Mouse (Mus musculus) intestine, embryonic 16.5 days (tissue): ENCODE data around the gene Fgf11. TPM values are rescaled to one million over a fixed set of nuclear protein-coding genes. Genes with fewer than 3 reads are reported as not detected.
A peak's percentile ranks its signal among the peaks of the same experiment; 100 is the strongest.

Experiments used
- ATAC-seq: fragments of 200-750 bp; cut with Nextera tagmentation; 2 replicates; pipeline ENCODE4 v1.8.0; 2017; ENCODE audit warnings: moderate TSS enrichment, moderate library complexity
- H3K27ac ChIP-seq: fragments of 300-500 bp; sonication (generic); 2 replicates; pipeline ENCODE4 v1.5.1; 2014; ENCODE audit warnings: mild to moderate bottlenecking, low read length
- H3K27me3 ChIP-seq: fragments of 300-500 bp; sonication (generic); replicated peaks from 2 replicates; pipeline ENCODE4 v1.6.1; 2014; ENCODE audit warnings: low read length, control low read depth, mixed read lengths; ENCODE audit not compliant: control insufficient read depth, insufficient read depth
- H3K36me3 ChIP-seq: fragments of 300-500 bp; sonication (generic); 2 replicates; pipeline ENCODE4 v1.6.1; 2014; ENCODE audit warnings: low read length, control low read depth; ENCODE audit not compliant: control insufficient read depth, insufficient read depth
- H3K4me1 ChIP-seq: fragments of 300-500 bp; sonication (generic); 2 replicates; pipeline ENCODE4 v1.6.1; 2014; ENCODE audit warnings: low read length, control low read depth, mixed read lengths; ENCODE audit not compliant: control insufficient read depth, insufficient read depth
- H3K4me2 ChIP-seq: fragments of 300-500 bp; sonication (generic); 2 replicates; pipeline ENCODE4 v1.6.1; 2014; ENCODE audit warnings: low read depth, low read length, control low read depth
- H3K4me3 ChIP-seq: fragments of 300-500 bp; sonication (generic); 2 replicates; pipeline ENCODE4 v1.5.1; 2014; ENCODE audit warnings: mild to moderate bottlenecking, low read length
- H3K9ac ChIP-seq: fragments of 300-500 bp; sonication (generic); 2 replicates; pipeline ENCODE4 v1.6.1; 2014; ENCODE audit warnings: low read depth, low read length
- H3K9me3 ChIP-seq: fragments of 300-500 bp; sonication (generic); 2 replicates; pipeline ENCODE4 v1.6.1; 2016; ENCODE audit warnings: low read length, control low read depth; ENCODE audit not compliant: control insufficient read depth
- WGBS: fragments of 180-500 bp; shearing (Covaris S2); extraction: QIAGEN DNeasy Blood & Tissue Kit; methylation state at CpG from one replicate; pipeline ENCODE4 v1.1.7; 2014; 5-methylcytosine and 5-hydroxymethylcytosine counted together
- polyA plus RNA-seq: library from polyadenylated mRNA; unstranded; fragments of >200 nt; fragmentation: Nextera tagmentation; extraction: Ambion mirVana; gene quantifications from 2 replicates; pipeline ENCODE4 v1.2.1, GENCODE M21; 2015

Fgf11 gene
- polyA plus RNA-seq, 1 experiment from 2014 or later = 1.3 TPM

DNA sequence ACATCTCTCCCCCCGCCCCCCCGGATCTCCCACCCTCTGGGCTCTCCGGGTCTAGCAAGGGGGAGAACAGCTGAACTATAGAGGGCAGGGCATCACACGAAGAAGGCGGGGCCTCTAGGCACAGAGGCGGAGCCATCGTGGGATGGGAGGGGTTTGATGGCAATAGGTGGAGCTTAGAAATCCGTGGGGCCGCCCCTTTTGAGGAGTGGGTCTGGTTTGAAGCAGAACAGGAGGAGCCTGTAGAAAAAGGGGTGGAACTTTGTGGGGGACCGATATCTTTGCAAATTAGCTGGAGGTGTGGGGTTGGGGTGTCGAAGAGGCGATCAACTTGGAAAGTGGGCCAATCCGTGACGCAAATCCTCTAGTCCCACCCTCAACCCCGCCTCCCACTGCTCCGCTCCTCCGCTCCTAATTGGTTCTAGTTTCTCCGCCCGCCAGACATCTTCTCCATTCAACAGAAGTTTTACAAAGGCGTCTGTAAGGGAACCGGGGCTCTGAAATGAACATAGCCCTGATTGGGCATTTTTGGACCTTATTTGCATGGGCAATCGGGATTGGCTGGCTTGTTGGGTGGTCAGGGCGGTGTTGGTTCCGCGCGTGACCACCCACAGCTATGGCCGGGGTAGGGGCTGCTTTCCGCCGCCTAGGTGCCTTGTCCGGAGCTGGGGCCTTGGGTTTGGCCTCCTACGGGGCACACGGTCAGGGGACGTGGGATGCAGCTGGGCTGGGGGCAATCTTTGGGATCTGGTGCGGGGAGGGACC lies 36.5 kb upstream of the Fgf11 start, which contains the start of gene Tmem256:
TSS of gene Tmem256 (plus strand) at position 563 of the 762 bp plus-strand sequence.
- Histone ChIP-seq H3K9me3 (no peaks in the 10 kb centered on the region), H3K4me3 (peak within 1 kb of the TSS; percentile 71), H3K4me1 (peaks cover 29% of the 10 kb centered on the region), H3K9ac (peak within 1 kb of the TSS; percentile 79), H3K27me3 (peaks cover 5% of the 10 kb centered on the region; the same call in 1 of the 2 replicates), H3K36me3 (0 out of 2 replicates have a peak, but pooled peaks cover 3% of the 10 kb centered on the region), H3K4me2 (peak within 1 kb of the TSS; percentile 95), H3K27ac (peak within 1 kb of the TSS; percentile 93)
- ATAC-seq = peak; percentile 93
- WGBS = 0% methylated on average over 34 of the region's 34 CpGs

DNA sequence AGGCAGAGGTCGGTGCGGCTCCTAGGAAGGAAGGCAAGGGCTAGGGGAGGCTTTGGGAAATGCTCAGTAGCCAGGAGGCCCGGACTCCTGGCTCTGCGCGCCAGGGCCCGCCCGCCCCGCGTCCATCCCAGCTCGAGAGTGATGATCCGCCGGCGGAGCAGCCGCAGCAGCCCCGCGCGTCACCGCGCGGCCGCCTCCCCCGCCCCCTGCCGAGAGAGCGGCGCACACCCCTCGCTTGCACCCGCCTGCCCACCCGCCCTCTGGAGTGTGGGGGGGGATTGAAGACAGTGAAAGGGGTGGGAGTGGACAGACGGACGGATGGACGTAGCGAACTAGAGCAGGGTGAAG lies 35.9 kb upstream of the Fgf11 start, which contains the start of gene Nlgn2:
TSS of gene Nlgn2 (minus strand) at position 181 of the 348 bp plus-strand sequence.
- peak; percentile 64 for ATAC-seq
- Histone ChIP-seq H3K9me3 (no peaks in the 10 kb centered on the region), H3K27ac (peak within 1 kb of the TSS; percentile 93), H3K4me1 (peaks cover 29% of the 10 kb centered on the region), H3K9ac (peak within 1 kb of the TSS; percentile 79), H3K27me3 (peaks cover 5% of the 10 kb centered on the region; the same call in 1 of the 2 replicates), H3K36me3 (0 out of 2 replicates have a peak, but pooled peaks cover 3% of the 10 kb centered on the region), H3K4me2 (peak within 1 kb of the TSS; percentile 95), H3K4me3 (peak within 1 kb of the TSS; percentile 71)
- WGBS = 0% methylated on average over 31 of the region's 32 CpGs

GRCm38 (mm10) chr11:69836703-69837576 lies 35.3 kb upstream of the Fgf11 start:
- 2% methylated on average over 49 of the region's 52 CpGs for WGBS
- Histone ChIP-seq H3K4me2 (peak overlapping the region; percentile 95), H3K4me1 (peaks cover 29% of the 10 kb centered on the region), H3K27me3 (peaks cover 5% of the 10 kb centered on the region; the same call in 1 of the 2 replicates), H3K36me3 (0 out of 2 replicates have a peak, but pooled peaks cover 3% of the 10 kb centered on the region), H3K9me3 (no peaks in the 10 kb centered on the region), H3K4me3 (peak overlapping the region; percentile 71), H3K27ac (peak overlapping the region; percentile 81), H3K9ac (peak overlapping the region; percentile 79)
- ATAC-seq = peak; percentile 7; the same call in 1 of the 2 replicates

DNA sequence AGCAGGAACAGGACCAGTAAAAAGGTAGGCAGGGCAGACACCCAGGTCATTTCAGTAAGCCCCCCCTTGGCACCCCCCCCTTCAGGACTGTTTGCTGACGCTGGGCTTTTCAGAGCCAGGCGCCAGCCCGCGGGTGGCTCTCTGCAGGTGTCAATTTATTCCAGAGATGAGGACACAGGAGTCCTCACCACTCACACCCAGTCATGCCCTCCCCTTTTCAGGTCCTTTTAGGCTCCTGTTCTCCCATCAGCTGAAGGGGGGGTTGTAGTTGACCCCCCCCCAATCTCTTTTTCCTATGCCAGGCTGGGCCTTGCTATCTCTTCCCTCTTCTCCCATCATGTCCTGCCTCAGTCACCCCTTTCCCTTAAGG lies 34.3 kb upstream of the Fgf11 start:
- Histone ChIP-seq H3K36me3 (0 out of 2 replicates have a peak, but pooled peaks cover 3% of the 10 kb centered on the region), H3K4me1 (peaks cover 29% of the 10 kb centered on the region), H3K27me3 (peaks cover 5% of the 10 kb centered on the region; the same call in 1 of the 2 replicates), H3K9ac (peak overlapping the region; percentile 78), H3K9me3 (no peaks in the 10 kb centered on the region), H3K27ac (no peak overlapping the region), H3K4me2 (peak overlapping the region; percentile 95), H3K4me3 (peak overlapping the region; percentile 71)
- no peak for ATAC-seq
- 29% methylated on average over 4 of the region's 4 CpGs for WGBS

GRCm38 (mm10) chr11:69835326-69835965 lies 33.8 kb upstream of the Fgf11 start:
- H3K27me3 ChIP-seq = peaks cover 5% of the 10 kb centered on the region; the same call in 1 of the 2 replicates
- H3K4me1 ChIP-seq = peaks cover 29% of the 10 kb centered on the region
- WGBS = 26% methylated on average over 9 of the region's 9 CpGs
- no peak overlapping the region for H3K27ac ChIP-seq
- H3K4me3 ChIP-seq = peak overlapping the region; percentile 71; the same call in 1 of the 2 replicates
- no peak for ATAC-seq
- H3K4me2 ChIP-seq = peak overlapping the region; percentile 95
- 0 out of 2 replicates have a peak, but pooled peaks cover 3% of the 10 kb centered on the region for H3K36me3 ChIP-seq
- H3K9ac ChIP-seq = peak overlapping the region; percentile 78
- no peaks in the 10 kb centered on the region for H3K9me3 ChIP-seq

GRCm38 (mm10) chr11:69834001-69834549 lies 32.4 kb upstream of the Fgf11 start:
- Histone ChIP-seq H3K4me2 (peak overlapping the region; percentile 95), H3K9ac (peak overlapping the region; percentile 78), H3K27ac (0 out of 2 replicates have a peak overlapping the region, but pooled peaks have one; percentile 2), H3K27me3 (peaks cover 5% of the 10 kb centered on the region; the same call in 1 of the 2 replicates), H3K36me3 (0 out of 2 replicates have a peak, but pooled peaks cover 3% of the 10 kb centered on the region), H3K4me1 (peaks cover 29% of the 10 kb centered on the region), H3K9me3 (no peaks in the 10 kb centered on the region), H3K4me3 (peak overlapping the region; percentile 45)
- WGBS = 6% methylated on average over 46 of the region's 48 CpGs
- ATAC-seq = no peak

DNA sequence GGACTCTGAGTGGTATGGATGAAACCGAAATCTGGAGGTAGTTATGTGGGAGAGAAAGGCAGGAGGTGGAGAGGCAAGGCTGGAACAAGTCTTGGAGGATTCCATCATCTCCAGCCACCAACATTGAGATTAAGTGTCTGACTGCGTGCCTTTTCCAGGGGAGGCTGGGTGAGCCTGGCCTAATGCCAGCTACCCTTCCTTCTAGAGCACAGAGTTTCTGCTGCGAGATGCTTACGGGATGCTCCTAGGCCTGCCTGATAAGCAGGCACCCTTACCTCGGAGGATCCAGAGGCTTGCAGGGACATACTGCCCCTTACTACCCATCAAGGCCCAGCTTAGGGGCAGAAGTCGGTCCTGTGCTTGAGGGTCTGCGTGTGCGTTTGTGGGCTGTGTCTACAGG lies 31.9 kb upstream of the Fgf11 start:
- 50% methylated on average over 8 of the region's 8 CpGs for WGBS
- Histone ChIP-seq H3K4me3 (peak overlapping the region; percentile 45), H3K9me3 (no peaks in the 10 kb centered on the region), H3K4me1 (peaks cover 29% of the 10 kb centered on the region), H3K36me3 (peaks cover 3% of the 10 kb centered on the region; the same call in 1 of the 2 replicates), H3K27me3 (peaks cover 5% of the 10 kb centered on the region; the same call in 1 of the 2 replicates), H3K27ac (0 out of 2 replicates have a peak overlapping the region, but pooled peaks have one; percentile 2), H3K4me2 (peak overlapping the region; percentile 95), H3K9ac (peak overlapping the region; percentile 78)
- ATAC-seq = no peak

- 0 out of 2 replicates have a peak, but pooled peaks have one; percentile 34 for ATAC-seq
- H3K9me3 ChIP-seq = no peaks in the 10 kb centered on the region
- H3K4me2 ChIP-seq = no peak overlapping the region
- WGBS = 70% methylated on average over 5 of the region's 5 CpGs
- H3K9ac ChIP-seq = no peak overlapping the region
- H3K36me3 ChIP-seq = peaks cover 13% of the 10 kb centered on the region; the same call in 1 of the 2 replicates
- H3K4me3 ChIP-seq = no peak overlapping the region
- H3K27me3 ChIP-seq = no peaks in the 10 kb centered on the region
- H3K4me1 ChIP-seq = peaks cover 7% of the 10 kb centered on the region
- no peak overlapping the region for H3K27ac ChIP-seq
These were observed 27.2 kb upstream of the Fgf11 start for GRCm38 (mm10) chr11:69828832-69829231.
